Mouse (Mus musculus) intestine, postnatal 0 days (tissue): ENCODE data around the gene Caml. TPM values are rescaled to one million over a fixed set of nuclear protein-coding genes. Genes with fewer than 3 reads are reported as not detected.
"Not testable (repeated sequence)": the region's sequence is repeated elsewhere in the genome, so short reads cannot be mapped to it uniquely, and the experiment has no call there.

Source experiments
- ATAC-seq: fragments of 200-750 bp; cut with Nextera tagmentation; 2 replicates; pipeline ENCODE4 v1.8.0; 2017; ENCODE audit warnings: mild to moderate bottlenecking, moderate TSS enrichment, moderate library complexity
- H3K27ac ChIP-seq: fragments of 300-500 bp; sonication (generic); 2 replicates; pipeline ENCODE4 v1.5.1; 2014; ENCODE audit warnings: mild to moderate bottlenecking, low read depth, low read length, moderate library complexity
- H3K27me3 ChIP-seq: fragments of 300-500 bp; sonication (generic); replicated peaks from 2 replicates; pipeline ENCODE4 v1.6.1; 2014; ENCODE audit warnings: low read length, mixed read lengths; ENCODE audit not compliant: control insufficient read depth, insufficient read depth
- H3K36me3 ChIP-seq: fragments of 300-500 bp; sonication (generic); 2 replicates; pipeline ENCODE4 v1.6.1; 2014; ENCODE audit warnings: mild to moderate bottlenecking, moderate library complexity; ENCODE audit not compliant: control insufficient read depth, insufficient read depth
- H3K4me1 ChIP-seq: fragments of 300-500 bp; sonication (generic); replicated peaks from 2 replicates; pipeline ENCODE4 v1.6.1; 2014; ENCODE audit warnings: antibody characterized with exemption, low read length, mixed read lengths; ENCODE audit not compliant: control insufficient read depth, insufficient read depth
- H3K4me2 ChIP-seq: fragments of 300-500 bp; sonication (generic); replicated peaks from 2 replicates; pipeline ENCODE4 v1.6.1; 2014; ENCODE audit warnings: low read depth, mild to moderate bottlenecking, moderate library complexity
- H3K4me3 ChIP-seq: fragments of 300-500 bp; sonication (generic); 2 replicates; pipeline ENCODE4 v1.5.1; 2014; ENCODE audit warnings: low read depth, low read length
- H3K9ac ChIP-seq: fragments of 300-500 bp; sonication (generic); 2 replicates; pipeline ENCODE4 v1.6.1; 2014; ENCODE audit warnings: mild to moderate bottlenecking, low read depth, low read length
- H3K9me3 ChIP-seq: fragments of 300-500 bp; sonication (generic); 2 replicates; pipeline ENCODE4 v1.6.1; 2016; ENCODE audit warnings: mixed run types; ENCODE audit not compliant: control insufficient read depth
- CTCF ChIP-seq: sonication (generic); IDR thresholded peaks from 2 replicates; pipeline ENCODE4 v1.5.1; 2016; ENCODE audit warnings: low read depth, mild to moderate bottlenecking, control low read depth, antibody characterized with exemption, moderate library complexity
- WGBS: fragments of 180-500 bp; shearing (Covaris S2); extraction: QIAGEN DNeasy Blood & Tissue Kit; methylation state at CpG from one replicate; pipeline ENCODE4 v1.1.7; 2014; 5-methylcytosine and 5-hydroxymethylcytosine counted together
- polyA plus RNA-seq: library from polyadenylated mRNA; unstranded; fragments of >200 nt; fragmentation: Nextera tagmentation; extraction: Ambion mirVana; gene quantifications from 2 replicates; pipeline ENCODE4 v1.2.1, GENCODE M21; 2015

The Caml gene
- polyA plus RNA-seq, 1 experiment from 2014 or later: 24.8 TPM

GRCm38 (mm10) chr13:55635146-55635571 is 12.4 kb downstream of the Caml start:
- H3K4me1 ChIP-seq: no peaks in the 10 kb centered on the region
- ATAC-seq: peak; percentile 50
- TF ChIP-seq CTCF: no peak
- WGBS: under 1% methylated on average over 40 of the region's 40 CpGs
- H3K9me3 ChIP-seq: no peaks in the 10 kb centered on the region
- peaks cover 38% of the 10 kb centered on the region for H3K36me3 ChIP-seq
- H3K27ac ChIP-seq: no peak overlapping the region
- H3K27me3 ChIP-seq: no peaks in the 10 kb centered on the region
- peak overlapping the region; percentile 99 for H3K4me3 ChIP-seq
- peak overlapping the region; percentile 86 for H3K9ac ChIP-seq
- peak overlapping the region; percentile 81 for H3K4me2 ChIP-seq

- ATAC-seq: no peak
- H3K36me3 ChIP-seq: peaks cover 40% of the 10 kb centered on the region
- 88% methylated on average over 14 of the region's 14 CpGs for WGBS
- no peaks in the 10 kb centered on the region for H3K4me1 ChIP-seq
- H3K4me2 ChIP-seq: no peak overlapping the region
- no peak overlapping the region; the same call in 1 of the 2 replicates for H3K4me3 ChIP-seq
- no peak overlapping the region for H3K9ac ChIP-seq
- no peaks in the 10 kb centered on the region for H3K27me3 ChIP-seq
- TF ChIP-seq CTCF: no peak
- no peak overlapping the region for H3K27ac ChIP-seq
- H3K9me3 ChIP-seq: no peaks in the 10 kb centered on the region
These were observed 13.6 kb downstream of the Caml start for GRCm38 (mm10) chr13:55636185-55636983.

GRCm38 (mm10) chr13:55640480-55640879 is 17.7 kb downstream of the Caml start:
- ATAC-seq, H3K4me2 ChIP-seq, H3K9ac ChIP-seq, H3K27me3 ChIP-seq, H3K4me1 ChIP-seq, H3K9me3 ChIP-seq, H3K27ac ChIP-seq, H3K4me3 ChIP-seq: not testable (repeated sequence)
- WGBS: 40% methylated on average over 8 of the region's 8 CpGs
- TF ChIP-seq CTCF: peak; percentile 83
- H3K36me3 ChIP-seq: peaks cover 39% of the 10 kb centered on the region

GRCm38 (mm10) chr13:55644525-55644924 is 21.7 kb downstream of the Caml start:
- peaks cover 66% of the 10 kb centered on the region for H3K36me3 ChIP-seq
- no peaks in the 10 kb centered on the region for H3K27me3 ChIP-seq
- no peak overlapping the region for H3K4me3 ChIP-seq
- WGBS: 94% methylated on average over 2 of the region's 2 CpGs
- ATAC-seq: no peak
- no peak overlapping the region for H3K9ac ChIP-seq
- peak; percentile 65 for TF ChIP-seq CTCF
- no peak overlapping the region for H3K4me2 ChIP-seq
- H3K4me1 ChIP-seq: no peaks in the 10 kb centered on the region
- no peak overlapping the region for H3K27ac ChIP-seq
- no peaks in the 10 kb centered on the region for H3K9me3 ChIP-seq

GRCm38 (mm10) chr13:55650098-55650497 is 27.3 kb downstream of the Caml start:
- Histone ChIP-seq H3K4me3 (no peak overlapping the region), H3K36me3 (peaks cover 95% of the 10 kb centered on the region), H3K27ac (no peak overlapping the region), H3K4me2 (no peak overlapping the region), H3K9ac (no peak overlapping the region), H3K9me3 (no peaks in the 10 kb centered on the region), H3K27me3 (no peaks in the 10 kb centered on the region), H3K4me1 (no peaks in the 10 kb centered on the region)
- 86% methylated on average over 12 of the region's 12 CpGs for WGBS
- no peak for ATAC-seq
- peak; percentile 52 for TF ChIP-seq CTCF

GRCm38 (mm10) chr13:55650980-55651379 is 28.2 kb downstream of the Caml start:
- peaks cover 95% of the 10 kb centered on the region for H3K36me3 ChIP-seq
- no peak for ATAC-seq
- H3K9ac ChIP-seq: no peak overlapping the region
- no peaks in the 10 kb centered on the region for H3K9me3 ChIP-seq
- H3K27me3 ChIP-seq: no peaks in the 10 kb centered on the region
- no peak overlapping the region for H3K4me3 ChIP-seq
- H3K4me1 ChIP-seq: no peaks in the 10 kb centered on the region
- TF ChIP-seq CTCF: no peak
- no peak overlapping the region for H3K27ac ChIP-seq
- WGBS: 87% methylated on average over 6 of the region's 6 CpGs
- H3K4me2 ChIP-seq: no peak overlapping the region
